Mouse (Mus musculus): ENCODE measurements around the gene Irs2. TPM values are rescaled to one million over a fixed set of nuclear protein-coding genes. Genes with fewer than 3 reads are reported as not detected.

The Irs2 gene
- polyA plus RNA-seq (2014; fragmentation: Nextera tagmentation; extraction: Ambion mirVana) = 8.3 and 9.3 TPM in 2 replicates

DNA sequence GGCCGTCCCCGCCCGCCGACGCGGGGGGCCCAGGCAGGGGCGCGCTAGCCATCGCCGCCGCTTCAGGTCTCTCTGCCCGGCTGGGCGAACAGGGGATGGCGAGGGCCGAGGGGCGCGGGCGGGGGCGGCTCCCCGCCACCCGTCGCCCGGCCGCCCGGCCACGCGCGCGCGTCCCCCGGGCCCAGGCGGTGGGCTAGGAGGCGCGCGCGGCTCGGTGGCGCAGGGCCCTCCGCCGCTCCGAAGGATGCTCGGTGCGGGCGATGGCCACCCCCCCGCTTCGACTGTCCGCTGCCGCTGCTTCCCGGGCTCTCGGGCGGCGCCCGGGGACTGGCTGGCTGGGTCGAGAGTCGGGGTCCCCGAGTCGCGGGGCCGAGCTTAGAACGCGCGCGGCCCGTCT is at the start of gene Irs2:
Irs2 (minus strand) TSS at position 80 of the 397 bp plus-strand sequence.
- H3K9me3 ChIP-seq (ENCODE audit: control insufficient read depth, low read length) = no peaks in the 10 kb centered on the region
- DNase-seq (ENCODE audit: low spot score) = no peak
- no peaks in the 10 kb centered on the region for H3K27me3 ChIP-seq (ENCODE audit: control insufficient read depth, insufficient read depth, low read length)

DNA sequence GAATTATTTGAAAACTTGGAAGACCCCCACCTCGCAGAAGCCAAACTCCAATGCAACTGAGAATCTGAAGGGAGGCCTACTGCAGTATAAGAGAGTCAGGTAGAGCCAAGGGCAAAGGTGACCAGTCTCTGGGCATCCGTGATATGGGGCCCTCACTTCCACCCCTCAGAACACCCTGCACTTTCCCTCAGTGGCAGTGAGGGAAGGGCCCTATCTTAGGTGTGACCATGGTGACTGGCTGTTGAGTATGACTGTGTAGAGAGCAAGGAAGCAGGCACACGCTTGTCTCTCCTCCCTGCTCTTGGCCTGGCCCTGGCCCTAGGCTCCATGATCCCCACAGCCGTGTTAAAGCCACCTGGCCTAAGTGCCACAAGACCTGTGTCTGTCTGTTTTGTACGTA is 48.4 kb upstream of the Irs2 start:
- Histone ChIP-seq H3K27me3 (ENCODE audit: control insufficient read depth, insufficient read depth, low read length) (no peaks in the 10 kb centered on the region), H3K4me2 (ENCODE audit: low read depth, severe bottlenecking) (no peak overlapping the region), H3K9ac (ENCODE audit: low read length) (no peak overlapping the region), H3K4me3 (ENCODE audit: low read depth, low read length) (no peak overlapping the region), H3K27ac (replicated peaks; ENCODE audit: low read depth, low read length) (no peak overlapping the region), H3K4me1 (ENCODE audit: control insufficient read depth, insufficient read depth, low read length) (peaks cover 11% of the 10 kb centered on the region), H3K9me3 (ENCODE audit: control insufficient read depth, low read length) (no peaks in the 10 kb centered on the region), H3K36me3 (ENCODE audit: control insufficient read depth, insufficient read depth, low read length) (no peaks in the 10 kb centered on the region)
- DNase-seq (ENCODE audit: low spot score) = no peak
- 82% methylated on average over 5 of the region's 5 CpGs for WGBS
- ATAC-seq (ENCODE audit: insufficient number of reproducible peaks, low FRiP score, low TSS enrichment, low read depth) = no peak

More for the DNA sequence above, at the start of gene Irs2:
- WGBS = under 1% methylated on average over 54 of the region's 64 CpGs
- H3K9ac ChIP-seq (ENCODE audit: low read length) = peak within 1 kb of the TSS; percentile 87
- peak within 1 kb of the TSS; percentile 88 for H3K27ac ChIP-seq (replicated peaks; ENCODE audit: low read depth, low read length)
- H3K4me1 ChIP-seq (ENCODE audit: control insufficient read depth, insufficient read depth, low read length) = peaks cover 36% of the 10 kb centered on the region
- H3K4me2 ChIP-seq (ENCODE audit: low read depth, severe bottlenecking) = peak within 1 kb of the TSS; percentile 85
- ATAC-seq (ENCODE audit: insufficient number of reproducible peaks, low FRiP score, low TSS enrichment, low read depth) = no peak
- H3K36me3 ChIP-seq (ENCODE audit: control insufficient read depth, insufficient read depth, low read length) = peaks cover 4% of the 10 kb centered on the region; the same call in 1 of the 2 replicates
- H3K4me3 ChIP-seq (ENCODE audit: low read depth, low read length) = peak within 1 kb of the TSS; percentile 70

DNA sequence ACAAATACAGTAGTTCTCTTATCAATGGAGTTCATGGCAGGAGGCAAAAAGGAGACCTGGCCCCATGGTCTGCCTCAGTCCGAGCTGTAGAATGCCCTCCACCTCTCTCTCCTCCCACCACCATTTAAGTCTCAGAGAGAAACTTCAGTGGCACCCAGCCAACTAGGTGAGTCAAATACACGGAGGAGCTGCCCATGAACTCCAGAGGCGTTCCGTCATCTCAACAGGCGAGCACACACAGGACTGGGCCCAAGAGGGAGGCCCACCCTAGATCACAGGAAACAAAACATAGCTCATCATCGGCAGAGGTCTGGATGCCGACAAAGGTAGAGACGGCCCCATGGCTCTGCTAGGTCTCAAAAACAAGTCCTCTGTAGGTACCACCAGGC is 47.9 kb upstream of the Irs2 start:
- Histone ChIP-seq H3K27me3 (ENCODE audit: control insufficient read depth, insufficient read depth, low read length) (no peaks in the 10 kb centered on the region), H3K36me3 (ENCODE audit: control insufficient read depth, insufficient read depth, low read length) (no peaks in the 10 kb centered on the region), H3K4me3 (ENCODE audit: low read depth, low read length) (no peak overlapping the region), H3K9ac (ENCODE audit: low read length) (no peak overlapping the region), H3K4me2 (ENCODE audit: low read depth, severe bottlenecking) (no peak overlapping the region), H3K4me1 (ENCODE audit: control insufficient read depth, insufficient read depth, low read length) (peaks cover 11% of the 10 kb centered on the region), H3K9me3 (ENCODE audit: control insufficient read depth, low read length) (no peaks in the 10 kb centered on the region), H3K27ac (replicated peaks; ENCODE audit: low read depth, low read length) (no peak overlapping the region)
- DNase-seq (ENCODE audit: low spot score) = no peak
- ATAC-seq (ENCODE audit: insufficient number of reproducible peaks, low FRiP score, low TSS enrichment, low read depth) = no peak
- WGBS = 90% methylated on average over 8 of the region's 8 CpGs

DNA sequence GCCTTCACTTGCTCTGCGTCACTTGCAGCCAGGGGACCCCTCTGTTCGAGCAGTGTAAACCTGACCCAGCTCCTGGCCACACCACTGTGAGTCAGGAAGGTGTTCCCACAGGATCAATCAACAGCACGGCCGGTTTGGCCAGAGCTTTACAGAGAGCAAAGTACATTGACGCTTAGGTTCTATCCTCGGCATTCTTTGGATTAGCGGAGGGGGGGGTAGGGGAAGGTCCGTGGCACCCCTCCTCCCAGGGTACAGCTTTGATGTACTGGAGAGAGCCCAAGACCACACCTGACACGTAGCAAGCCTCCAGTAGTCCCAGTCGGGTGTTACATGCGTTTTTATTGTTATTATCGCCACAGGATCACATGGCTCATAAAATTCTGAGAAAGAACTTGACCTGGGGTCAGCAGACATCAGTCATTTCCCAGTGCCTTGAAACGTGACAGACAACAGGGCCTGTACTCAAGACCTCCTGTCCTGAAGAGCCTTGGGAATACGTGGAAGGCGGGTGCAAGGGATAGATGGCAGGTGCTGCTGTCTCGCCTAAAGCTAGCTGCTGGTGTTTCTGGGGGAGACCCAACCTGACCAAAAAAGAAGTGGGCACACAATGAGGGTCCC is 47.4 kb upstream of the Irs2 start:
- Histone ChIP-seq H3K4me1 (ENCODE audit: control insufficient read depth, insufficient read depth, low read length) (peaks cover 11% of the 10 kb centered on the region), H3K4me3 (ENCODE audit: low read depth, low read length) (no peak overlapping the region), H3K9ac (ENCODE audit: low read length) (no peak overlapping the region), H3K27me3 (ENCODE audit: control insufficient read depth, insufficient read depth, low read length) (no peaks in the 10 kb centered on the region), H3K4me2 (ENCODE audit: low read depth, severe bottlenecking) (no peak overlapping the region), H3K9me3 (ENCODE audit: control insufficient read depth, low read length) (no peaks in the 10 kb centered on the region), H3K36me3 (ENCODE audit: control insufficient read depth, insufficient read depth, low read length) (no peaks in the 10 kb centered on the region), H3K27ac (replicated peaks; ENCODE audit: low read depth, low read length) (no peak overlapping the region)
- DNase-seq (ENCODE audit: low spot score) = peak; percentile 32
- peak; percentile 47; the same call in 1 of the 2 replicates for ATAC-seq (ENCODE audit: insufficient number of reproducible peaks, low FRiP score, low TSS enrichment, low read depth)
- WGBS = 43% methylated on average over 16 of the region's 16 CpGs

DNA sequence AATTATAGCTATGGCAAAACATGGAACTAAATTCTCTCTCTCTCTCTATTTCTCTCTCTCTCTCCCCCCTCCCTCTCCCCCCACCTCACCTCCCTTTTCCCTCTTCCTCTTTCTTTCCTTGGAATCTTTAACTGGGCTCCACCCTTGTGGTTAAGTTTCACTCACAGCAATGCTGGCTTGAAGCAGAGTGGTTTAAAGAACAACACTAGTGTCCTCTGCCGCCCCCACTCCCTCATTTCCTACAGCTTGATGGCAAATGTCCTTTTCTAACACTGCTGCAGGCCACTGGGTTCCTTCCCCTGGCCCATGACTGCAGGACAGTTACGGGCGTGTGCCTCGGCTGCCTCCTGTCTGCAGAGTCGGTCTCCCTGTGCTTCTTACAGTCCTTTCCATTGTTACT is 41.6 kb upstream of the Irs2 start:
- no peak overlapping the region for H3K4me2 ChIP-seq (ENCODE audit: low read depth, severe bottlenecking)
- whole genome bisulfite sequencing = 63% methylated on average over 5 of the region's 5 CpGs
- H3K4me1 ChIP-seq (ENCODE audit: control insufficient read depth, insufficient read depth, low read length) = peaks cover 5% of the 10 kb centered on the region
- ATAC-seq (ENCODE audit: insufficient number of reproducible peaks, low FRiP score, low TSS enrichment, low read depth) (no peak), DNase-seq (ENCODE audit: low spot score) (no peak)
- H3K36me3 ChIP-seq (ENCODE audit: control insufficient read depth, insufficient read depth, low read length) = no peaks in the 10 kb centered on the region
- no peak overlapping the region for H3K27ac ChIP-seq (replicated peaks; ENCODE audit: low read depth, low read length)
- no peaks in the 10 kb centered on the region for H3K9me3 ChIP-seq (ENCODE audit: control insufficient read depth, low read length)
- H3K4me3 ChIP-seq (ENCODE audit: low read depth, low read length) = no peak overlapping the region
- no peaks in the 10 kb centered on the region for H3K27me3 ChIP-seq (ENCODE audit: control insufficient read depth, insufficient read depth, low read length)
- H3K9ac ChIP-seq (ENCODE audit: low read length) = no peak overlapping the region

DNA sequence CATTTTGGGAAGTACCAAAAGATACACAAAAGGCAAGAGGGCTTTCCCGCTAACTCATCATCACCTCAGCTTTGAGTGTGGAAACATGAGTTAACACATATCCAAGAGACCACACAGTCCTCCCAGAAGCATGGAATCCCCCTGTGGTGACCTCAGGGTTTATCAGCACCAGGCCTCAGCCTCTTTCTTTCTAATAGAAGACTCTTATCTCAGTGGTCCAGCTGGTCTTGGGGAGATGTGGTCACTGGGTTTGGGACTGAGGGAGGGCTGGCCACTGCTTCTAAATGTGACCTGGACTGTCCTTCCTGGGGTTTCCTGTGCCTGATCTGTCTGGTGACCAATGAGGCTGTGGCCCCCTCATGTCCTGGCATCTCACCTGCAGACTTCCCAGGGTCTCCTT is 39.6 kb upstream of the Irs2 start:
- no peak for DNase-seq (ENCODE audit: low spot score)
- Histone ChIP-seq H3K9me3 (ENCODE audit: control insufficient read depth, low read length) (no peaks in the 10 kb centered on the region), H3K27ac (replicated peaks; ENCODE audit: low read depth, low read length) (no peak overlapping the region), H3K9ac (ENCODE audit: low read length) (no peak overlapping the region), H3K36me3 (ENCODE audit: control insufficient read depth, insufficient read depth, low read length) (no peaks in the 10 kb centered on the region), H3K4me3 (ENCODE audit: low read depth, low read length) (no peak overlapping the region), H3K4me1 (ENCODE audit: control insufficient read depth, insufficient read depth, low read length) (peaks cover 3% of the 10 kb centered on the region; the same call in 1 of the 2 replicates), H3K4me2 (ENCODE audit: low read depth, severe bottlenecking) (no peak overlapping the region), H3K27me3 (ENCODE audit: control insufficient read depth, insufficient read depth, low read length) (no peaks in the 10 kb centered on the region)
- 88% methylated on average over 1 of the region's 1 CpGs for WGBS
- ATAC-seq (ENCODE audit: insufficient number of reproducible peaks, low FRiP score, low TSS enrichment, low read depth) = no peak

DNA sequence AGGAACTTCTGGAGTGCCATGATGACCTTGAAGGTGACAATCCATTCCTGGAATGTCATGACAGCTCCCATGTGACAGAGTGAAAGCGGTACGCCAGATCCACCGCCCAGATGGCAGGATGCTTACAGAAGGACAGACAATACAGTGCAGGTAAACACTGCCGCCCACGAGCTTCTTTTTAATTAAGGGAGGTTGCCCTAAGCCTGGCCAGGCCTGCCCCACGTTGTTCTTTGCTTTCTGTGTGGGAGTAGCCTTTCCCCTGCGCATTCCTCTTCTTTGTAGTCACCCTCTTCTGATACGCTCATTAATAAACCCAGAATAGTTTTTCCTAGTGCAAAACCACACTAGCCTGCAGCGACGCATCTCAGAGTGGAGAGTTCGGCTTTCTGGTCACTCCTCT is 36.4 kb upstream of the Irs2 start:
- DNase-seq (ENCODE audit: low spot score) (no peak), ATAC-seq (ENCODE audit: insufficient number of reproducible peaks, low FRiP score, low TSS enrichment, low read depth) (no peak)
- Histone ChIP-seq H3K9ac (ENCODE audit: low read length) (no peak overlapping the region), H3K4me3 (ENCODE audit: low read depth, low read length) (no peak overlapping the region), H3K27ac (replicated peaks; ENCODE audit: low read depth, low read length) (no peak overlapping the region), H3K36me3 (ENCODE audit: control insufficient read depth, insufficient read depth, low read length) (no peaks in the 10 kb centered on the region), H3K27me3 (ENCODE audit: control insufficient read depth, insufficient read depth, low read length) (no peaks in the 10 kb centered on the region), H3K9me3 (ENCODE audit: control insufficient read depth, low read length) (no peaks in the 10 kb centered on the region), H3K4me1 (ENCODE audit: control insufficient read depth, insufficient read depth, low read length) (peaks cover 3% of the 10 kb centered on the region; the same call in 1 of the 2 replicates), H3K4me2 (ENCODE audit: low read depth, severe bottlenecking) (no peak overlapping the region)
- 81% methylated on average over 11 of the region's 11 CpGs for WGBS

DNA sequence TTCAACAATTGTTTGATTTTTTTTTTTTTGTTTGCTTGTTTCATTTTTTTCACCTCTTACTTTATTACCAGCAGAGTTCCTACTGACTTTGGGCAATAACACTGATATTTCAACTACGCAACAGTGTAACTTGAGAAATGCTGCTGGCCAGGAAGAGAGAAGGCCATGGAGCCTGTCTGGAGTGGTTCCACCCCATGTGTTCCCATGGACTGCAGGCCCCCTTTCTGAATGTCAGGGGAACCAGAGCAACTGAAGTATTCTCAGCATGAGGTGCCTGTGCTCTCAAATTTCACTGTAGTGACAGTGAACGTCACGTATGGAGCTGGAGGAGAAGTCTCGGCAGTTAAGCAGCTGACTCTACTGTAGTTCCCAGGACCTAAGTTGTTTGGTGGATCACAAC is 35.3 kb upstream of the Irs2 start:
- 43% methylated on average over 4 of the region's 4 CpGs for WGBS
- Histone ChIP-seq H3K4me3 (ENCODE audit: low read depth, low read length) (no peak overlapping the region), H3K36me3 (ENCODE audit: control insufficient read depth, insufficient read depth, low read length) (no peaks in the 10 kb centered on the region), H3K4me1 (ENCODE audit: control insufficient read depth, insufficient read depth, low read length) (peaks cover 3% of the 10 kb centered on the region; the same call in 1 of the 2 replicates), H3K4me2 (ENCODE audit: low read depth, severe bottlenecking) (no peak overlapping the region), H3K9me3 (ENCODE audit: control insufficient read depth, low read length) (no peaks in the 10 kb centered on the region), H3K27me3 (ENCODE audit: control insufficient read depth, insufficient read depth, low read length) (no peaks in the 10 kb centered on the region), H3K9ac (ENCODE audit: low read length) (no peak overlapping the region), H3K27ac (replicated peaks; ENCODE audit: low read depth, low read length) (no peak overlapping the region)
- no peak for DNase-seq (ENCODE audit: low spot score)
- ATAC-seq (ENCODE audit: insufficient number of reproducible peaks, low FRiP score, low TSS enrichment, low read depth) = no peak
